Mouse (Mus musculus) kidney, adult 2 months (tissue): ENCODE data around the gene Gm17490. TPM values are rescaled to one million over a fixed set of nuclear protein-coding genes. Genes with fewer than 3 reads are reported as not detected.

Experiments
- DNase-seq: peaks from one replicate; pipeline ENCODE4 v3.0.0; 2021
- H3K27ac ChIP-seq: fragments of 200-500 bp; 2 replicates; pipeline ENCODE4 v1.5.1; 2012; ENCODE audit warnings: low read depth, low read length, control low read depth, inconsistent platforms; ENCODE audit not compliant: insufficient read depth
- H3K27me3 ChIP-seq: fragments of 200-500 bp; replicated peaks from 2 replicates; pipeline ENCODE4 v1.6.1; 2012; ENCODE audit warnings: mild to moderate bottlenecking, moderate library complexity, low read length, inconsistent platforms; ENCODE audit not compliant: control insufficient read depth, insufficient read depth
- H3K36me3 ChIP-seq: fragments of 200-500 bp; 2 replicates; pipeline ENCODE4 v1.6.1; 2012; ENCODE audit warnings: mild to moderate bottlenecking, moderate library complexity, low read length, inconsistent platforms; ENCODE audit not compliant: control insufficient read depth, insufficient read depth
- H3K4me1 ChIP-seq: fragments of 200-500 bp; 2 replicates; pipeline ENCODE4 v1.6.1; 2011; ENCODE audit warnings: low read length; ENCODE audit not compliant: control insufficient read depth, insufficient read depth
- H3K4me3 ChIP-seq: fragments of 200-500 bp; 2 replicates; pipeline ENCODE4 v1.5.1; 2011; ENCODE audit warnings: mild to moderate bottlenecking, low read depth, low read length, control low read depth; ENCODE audit not compliant: insufficient read depth
- CTCF ChIP-seq: fragments of 200-500 bp; conservative IDR thresholded peaks from 2 replicates; pipeline ENCODE4 v1.5.1; 2011; ENCODE audit warnings: low read depth, mild to moderate bottlenecking, control low read depth, low read length, moderate library complexity, mixed read lengths; ENCODE audit not compliant: insufficient read depth, insufficient read length
- POLR2A ChIP-seq: fragments of 200-500 bp; IDR thresholded peaks from one replicate; pipeline ENCODE4 v1.6.1; 2011; ENCODE audit warnings: low read depth, low read length, control low read depth
- WGBS: fragments of 180-500 bp; shearing (Covaris S2); methylation state at CpG from one replicate; pipeline ENCODE4 v1.1.7; 2018; 5-methylcytosine and 5-hydroxymethylcytosine counted together
- polyA plus RNA-seq: library from polyadenylated mRNA; depleted of rRNA; stranded (reverse); fragments of >200 nt; gene quantifications from 2 replicates; pipeline ENCODE4 v1.2.3, GENCODE M21; 2012

Gene Gm17490
- polyA plus RNA-seq, 1 experiment: not detected

GRCm38 (mm10) chr2:11604053-11604452, 22.0 kb downstream of the Gm17490 start, which contains the start of gene Rbm17:
Gene Rbm17, minus strand, starts transcription at chr2:11604153.
- H3K27me3 ChIP-seq: no peaks in the 10 kb centered on the region
- WGBS: 90% methylated on average over 5 of the region's 5 CpGs
- TF ChIP-seq POLR2A: no peak
- no peak for TF ChIP-seq CTCF
- no peak within 1 kb of the TSS for H3K27ac ChIP-seq
- no peak for DNase-seq
- no peaks in the 10 kb centered on the region for H3K36me3 ChIP-seq
- no peaks in the 10 kb centered on the region; the same call in 1 of the 2 replicates for H3K4me1 ChIP-seq
- peak within 1 kb of the TSS; percentile 71 for H3K4me3 ChIP-seq

- under 1% methylated on average over 78 of the region's 78 CpGs for WGBS
- Histone ChIP-seq H3K4me3 (peak overlapping the region; percentile 71), H3K36me3 (no peaks in the 10 kb centered on the region), H3K4me1 (no peaks in the 10 kb centered on the region; the same call in 1 of the 2 replicates), H3K27me3 (no peaks in the 10 kb centered on the region), H3K27ac (no peak overlapping the region)
- TF ChIP-seq POLR2A: peak; percentile 43
- TF ChIP-seq CTCF: peak; percentile 100
- peak; percentile 96 for DNase-seq
Measured at GRCm38 (mm10) chr2:11602506-11603489, 23.3 kb downstream of the Gm17490 start.

GRCm38 (mm10) chr2:11601795-11602194, 24.3 kb downstream of the Gm17490 start:
- Histone ChIP-seq H3K4me1 (no peaks in the 10 kb centered on the region; the same call in 1 of the 2 replicates), H3K4me3 (no peak overlapping the region), H3K36me3 (no peaks in the 10 kb centered on the region), H3K27me3 (no peaks in the 10 kb centered on the region), H3K27ac (no peak overlapping the region)
- no peak for TF ChIP-seq POLR2A
- no peak for TF ChIP-seq CTCF
- no peak for DNase-seq
- WGBS: 73% methylated on average over 6 of the region's 6 CpGs

DNA sequence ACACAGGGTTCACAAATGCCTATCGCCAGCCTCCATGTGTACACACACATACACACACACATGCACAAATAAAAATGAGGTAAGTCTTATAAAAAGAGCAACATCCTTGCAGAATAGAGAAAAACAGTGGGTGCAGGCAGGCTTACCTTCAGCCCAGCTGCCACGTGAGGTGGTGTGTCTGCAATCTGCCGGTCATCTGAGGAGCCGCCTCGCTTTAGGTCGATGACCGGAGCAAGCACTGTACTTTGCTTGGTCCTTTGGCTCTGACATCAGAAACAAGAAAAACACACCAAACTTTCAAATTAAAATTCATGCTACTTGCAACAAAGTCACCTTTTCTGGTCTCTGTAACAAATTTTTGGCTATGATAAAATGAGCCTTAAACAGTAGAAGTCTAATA, 28.2 kb downstream of the Gm17490 start:
- 75% methylated on average over 7 of the region's 7 CpGs for WGBS
- peak; percentile 69 for DNase-seq

GRCm38 (mm10) chr2:11596690-11597089, 29.4 kb downstream of the Gm17490 start:
- no peak overlapping the region for H3K4me3 ChIP-seq
- TF ChIP-seq CTCF (no peak), POLR2A (no peak)
- 82% methylated on average over 2 of the region's 2 CpGs for WGBS
- H3K27me3 ChIP-seq: no peaks in the 10 kb centered on the region
- no peaks in the 10 kb centered on the region for H3K4me1 ChIP-seq
- no peak for DNase-seq
- peaks cover 7% of the 10 kb centered on the region for H3K36me3 ChIP-seq
- no peak overlapping the region for H3K27ac ChIP-seq

More for the DNA sequence above, 28.2 kb downstream of the Gm17490 start:
- no peak for TF ChIP-seq CTCF
- no peak for TF ChIP-seq POLR2A
- H3K36me3 ChIP-seq: peaks cover 7% of the 10 kb centered on the region
- H3K27me3 ChIP-seq: no peaks in the 10 kb centered on the region
- no peak overlapping the region for H3K27ac ChIP-seq
- no peaks in the 10 kb centered on the region; the same call in 1 of the 2 replicates for H3K4me1 ChIP-seq
- H3K4me3 ChIP-seq: no peak overlapping the region

DNA sequence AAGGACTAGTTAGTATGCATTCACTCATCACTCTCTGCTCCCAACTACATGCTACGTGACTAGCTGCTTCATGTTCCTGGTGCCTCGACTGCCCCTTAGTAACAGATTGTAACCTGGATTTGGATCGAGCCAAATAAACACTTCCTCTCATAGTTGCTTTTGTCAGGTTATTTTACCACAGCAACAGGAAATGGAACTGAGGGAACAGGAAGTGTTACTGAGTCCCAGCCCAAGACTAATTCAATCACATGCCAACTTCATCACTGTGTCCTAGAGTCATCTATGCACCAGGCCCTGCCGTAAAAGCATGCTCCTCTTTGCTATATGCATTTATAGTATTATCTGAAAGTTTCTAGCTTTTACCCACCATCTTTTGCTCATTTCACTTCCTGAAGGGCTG, 38.1 kb downstream of the Gm17490 start:
- Histone ChIP-seq H3K27ac (no peak overlapping the region), H3K4me1 (no peaks in the 10 kb centered on the region), H3K4me3 (no peak overlapping the region), H3K36me3 (peaks cover 7% of the 10 kb centered on the region), H3K27me3 (no peaks in the 10 kb centered on the region)
- 82% methylated on average over 4 of the region's 4 CpGs for WGBS
- DNase-seq: no peak
- no peak for TF ChIP-seq POLR2A
- TF ChIP-seq CTCF: no peak

DNA sequence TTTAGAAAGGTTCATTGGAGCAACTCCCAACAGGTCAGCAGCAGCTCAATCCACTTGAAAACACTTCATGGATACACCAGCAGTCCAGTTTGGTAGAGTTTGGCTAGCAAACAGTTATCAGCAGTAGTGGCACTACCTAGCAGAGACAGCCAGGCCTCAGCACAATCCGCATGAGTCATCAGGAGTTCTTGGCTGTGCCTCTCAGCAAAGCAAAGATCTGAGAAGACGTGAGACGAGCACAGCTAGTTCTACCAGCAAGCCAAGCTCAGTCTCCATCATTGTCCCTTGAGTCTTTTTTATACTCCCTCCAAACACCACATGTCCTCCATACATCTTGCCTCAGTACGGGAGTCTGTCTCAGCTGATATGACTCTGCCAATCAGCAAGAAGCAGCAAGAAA, 46.7 kb downstream of the Gm17490 start:
- WGBS: 96% methylated on average over 4 of the region's 4 CpGs
- Histone ChIP-seq H3K27ac (no peak overlapping the region), H3K4me3 (no peak overlapping the region), H3K36me3 (no peaks in the 10 kb centered on the region; the same call in 1 of the 2 replicates), H3K27me3 (no peaks in the 10 kb centered on the region), H3K4me1 (no peaks in the 10 kb centered on the region)
- TF ChIP-seq CTCF (no peak), POLR2A (no peak)
- DNase-seq: no peak
